27 mouse cellular contexts compared by ENCODE assay signal in the genomic region with DNA sequence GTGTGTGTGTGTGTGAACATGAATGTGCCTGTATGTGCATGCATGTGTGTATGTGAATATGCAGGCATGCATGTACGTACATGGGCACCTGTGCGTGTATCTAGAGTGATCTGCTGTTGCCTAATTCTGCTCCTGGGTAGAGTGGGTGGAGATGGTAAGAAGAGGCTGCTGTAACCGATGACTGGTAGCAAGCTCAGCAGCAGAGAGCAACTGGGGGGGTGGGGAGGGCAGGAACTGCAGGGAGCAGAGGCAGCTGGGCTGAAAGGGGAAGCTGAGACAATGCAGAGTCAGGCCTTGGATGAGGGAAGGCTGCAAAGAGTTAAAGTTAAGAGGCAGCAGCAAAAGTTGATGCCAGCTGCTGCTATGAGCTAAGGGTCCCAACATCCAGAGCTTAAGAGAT. TPM values are rescaled to one million over a fixed set of nuclear protein-coding genes. Genes with fewer than 3 reads are reported as not detected.
DNase-seq lines count a peak whose midpoint lies in the region; ATAC-seq lines count a peak whose summit lies in the region.
"Had no signal": no experiment of that assay in that cellular context is flagged by ENCODE, and none has a peak within 500 bp of the region (broad histone marks: within the 10 kb centered on the region; RNA-seq: fewer than 3 reads in every experiment).

No protein-coding gene starts in this region.

- H3K4me3 ChIP-seq in stomach, embryonic 16.5 days (replicated peaks; ENCODE audit: low read length) = no peak overlapping the region
- H3K4me3 ChIP-seq: embryonic facial prominence, embryonic 15.5 days; heart, embryonic 15.5 days; liver, embryonic 12.5 days; neural tube, embryonic 12.5 days had no signal

- peak overlapping the region; percentile 57; the same call in 1 of the 2 replicates for H3K27ac ChIP-seq in stomach, embryonic 16.5 days (ENCODE audit: low read length)
- H3K27ac ChIP-seq: embryonic facial prominence, embryonic 15.5 days; heart, embryonic 15.5 days; hindbrain, embryonic 14.5 days; liver, embryonic 12.5 days; neural tube, embryonic 12.5 days had no signal

- peak; percentile 44 for DNase-seq in thymus, postnatal 0 days (ENCODE audit: low spot score)
- no peak for DNase-seq in thymus, postnatal 14 days
- DNase-seq in layer of hippocampus, adult 9-11 months = no peak
- DNase-seq in lung, adult 18-20 months = no peak
- no peak for DNase-seq in testis, postnatal 14 days (ENCODE audit: low spot score)
- DNase-seq: cerebellum, adult 2 months; cerebellum, postnatal 25 days; forebrain, postnatal 0 days; gastrocnemius, postnatal 25 days; heart, postnatal 36 days; kidney, adult 9 months; kidney, postnatal 14 days; layer of hippocampus, postnatal 36 days; lung, adult 2 months; lung, postnatal 14 days; midbrain, embryonic 14.5 days; right cerebral cortex, adult 18-20 months; right cerebral cortex, postnatal 4 days; thymus, postnatal 25 days had no signal

- H3K4me2 ChIP-seq in stomach, embryonic 16.5 days (ENCODE audit: low read depth, low read length) = no peak overlapping the region
- H3K4me2 ChIP-seq: embryonic facial prominence, embryonic 15.5 days; heart, embryonic 15.5 days; hindbrain, embryonic 14.5 days; liver, embryonic 12.5 days; neural tube, embryonic 12.5 days had no signal

- H3K9me3 ChIP-seq in stomach, embryonic 16.5 days (replicated peaks; ENCODE audit: control insufficient read depth, low read length) = no peaks in the 10 kb centered on the region
- H3K9me3 ChIP-seq: embryonic facial prominence, embryonic 15.5 days; heart, embryonic 15.5 days; liver, embryonic 12.5 days; neural tube, embryonic 12.5 days had no signal

- no peaks in the 10 kb centered on the region for H3K36me3 ChIP-seq in stomach, embryonic 16.5 days (ENCODE audit: control insufficient read depth, insufficient read depth, low read length)
- H3K36me3 ChIP-seq: embryonic facial prominence, embryonic 15.5 days; heart, embryonic 15.5 days; liver, embryonic 12.5 days; neural tube, embryonic 12.5 days had no signal

- WGBS in stomach, embryonic 16.5 days = 60% methylated on average over 3 of the region's 3 CpGs

- ATAC-seq in common myeloid progenitor, adult 5-6 weeks (replicated peaks; ENCODE audit: low read depth, poor library complexity, severe bottlenecking) = peak; percentile 59
- ATAC-seq in megakaryocyte, adult 5-6 weeks (ENCODE audit: poor library complexity, severe bottlenecking) = peak; percentile 61
- no peak for ATAC-seq in stomach, embryonic 16.5 days (ENCODE audit: insufficient read depth, low FRiP score)
- ATAC-seq: forebrain, postnatal 0 days; liver, embryonic 12.5 days had no signal

- no peaks in the 10 kb centered on the region for H3K27me3 ChIP-seq in stomach, embryonic 16.5 days (ENCODE audit: control insufficient read depth, insufficient read depth, low read length)
- H3K27me3 ChIP-seq: liver, embryonic 12.5 days; neural tube, embryonic 12.5 days had no signal

- no peak overlapping the region for H3K9ac ChIP-seq in stomach, embryonic 16.5 days (ENCODE audit: low read length)
- H3K9ac ChIP-seq: embryonic facial prominence, embryonic 15.5 days; forebrain, postnatal 0 days; heart, embryonic 15.5 days; hindbrain, embryonic 14.5 days; liver, embryonic 12.5 days; neural tube, embryonic 12.5 days had no signal

- peaks cover 9% of the 10 kb centered on the region; the same call in 1 of the 2 replicates for H3K4me1 ChIP-seq in stomach, embryonic 16.5 days (ENCODE audit: control insufficient read depth, insufficient read depth, low read length)
- H3K4me1 ChIP-seq: embryonic facial prominence, embryonic 15.5 days; liver, embryonic 12.5 days; neural tube, embryonic 12.5 days had no signal

RNA-seq across cellular contexts. Expression of gene Setd4, which starts 56.7 kb away (rescaled TPM):
- polyA plus RNA-seq in thymus, postnatal 0 days (2015; fragmentation: Nextera tagmentation; extraction: Ambion mirVana) = 61.3 and 71.7 TPM in 2 replicates
- total RNA-seq in common myeloid progenitor, adult 5-6 weeks (2017) = 8.0 and 19.1 TPM in 2 replicates
- 3.9 and 6.7 TPM in 2 replicates for total RNA-seq in megakaryocyte, adult 5-6 weeks (2015)
- 1.9 and 2.7 TPM in 2 replicates for total RNA-seq in megakaryocyte, adult 5-6 weeks (2017)
- 10.7 and 11.8 TPM in 2 replicates for polyA plus RNA-seq in stomach, embryonic 16.5 days (2015; fragmentation: Nextera tagmentation; extraction: Ambion mirVana)

RNA-seq across cellular contexts. Expression of gene Cbr1, which starts 58.5 kb away (rescaled TPM):
- 82.5 and 89.5 TPM in 2 replicates for polyA plus RNA-seq in thymus, postnatal 0 days (2015; fragmentation: Nextera tagmentation; extraction: Ambion mirVana)
- total RNA-seq in common myeloid progenitor, adult 5-6 weeks (2017) = 26.9 and 36.0 TPM in 2 replicates
- 3.2 and 4.8 TPM in 2 replicates for total RNA-seq in megakaryocyte, adult 5-6 weeks (2015)
- 4.8 and 6.6 TPM in 2 replicates for total RNA-seq in megakaryocyte, adult 5-6 weeks (2017)
- polyA plus RNA-seq in stomach, embryonic 16.5 days (2015; fragmentation: Nextera tagmentation; extraction: Ambion mirVana) = 149 and 167 TPM in 2 replicates
